Mouse (Mus musculus) ES-E14 (cell line): Measurements from ENCODE around the gene Tmem104. TPM values are rescaled to one million over a fixed set of nuclear protein-coding genes. Genes with fewer than 3 reads are reported as not detected.

Experiments used
- DNase-seq: peaks from one replicate; pipeline ENCODE4 v3.0.0-alpha.2; 2013; ENCODE audit warnings: low read depth, low spot score
- H3K27ac ChIP-seq: 2 replicates; pipeline ENCODE4 v1.5.1; 2012; ENCODE audit warnings: low read depth, mild to moderate bottlenecking, low read length, moderate library complexity, mixed read lengths; ENCODE audit not compliant: poor library complexity, insufficient read depth, severe bottlenecking
- H3K36me3 ChIP-seq: 2 replicates; pipeline ENCODE4 v1.6.1; 2012; ENCODE audit warnings: mild to moderate bottlenecking, low read length, moderate library complexity, mixed read lengths; ENCODE audit not compliant: control insufficient read depth, poor library complexity, insufficient read depth, severe bottlenecking
- H3K4me1 ChIP-seq, 2 experiments: fragments of 150-350 bp in 1 of 2; sonication (generic) in 1 of 2; 2 replicates each; pipeline ENCODE4 v1.6.1; 2012; ENCODE audit warnings: low read length in 2 of 2, mild to moderate bottlenecking in 1 of 2, mixed read lengths in 1 of 2; ENCODE audit not compliant: control insufficient read depth in 2 of 2, insufficient read depth in 2 of 2, poor library complexity in 1 of 2
- H3K4me3 ChIP-seq, 2 experiments: fragments of 150-350 bp in 1 of 2; sonication (generic) in 1 of 2; 2 replicates each; pipeline ENCODE4 v1.5.1; 2012; ENCODE audit warnings: low read length in 2 of 2, low read depth in 1 of 2, mild to moderate bottlenecking in 1 of 2, mixed read lengths in 1 of 2; ENCODE audit not compliant: insufficient read depth in 1 of 2, poor library complexity in 1 of 2, severe bottlenecking in 1 of 2
- H3K9ac ChIP-seq: 2 replicates; pipeline ENCODE4 v1.6.1; 2012; ENCODE audit warnings: low read depth, mild to moderate bottlenecking, low read length, mixed read lengths; ENCODE audit not compliant: poor library complexity, insufficient read depth, severe bottlenecking
- H3K9me3 ChIP-seq: fragments of 150-350 bp; sonication (generic); 2 replicates; pipeline ENCODE4 v1.6.1; 2012; ENCODE audit warnings: low read depth, mild to moderate bottlenecking, low read length; ENCODE audit not compliant: control insufficient read depth, insufficient read depth
- CHD2 ChIP-seq: IDR thresholded peaks from 2 replicates; pipeline ENCODE4 v1.6.1; 2014; ENCODE audit warnings: mild to moderate bottlenecking, low read depth, low read length, inconsistent platforms
- HCFC1 ChIP-seq: IDR thresholded peaks from 2 replicates; pipeline ENCODE4 v1.6.1; 2012; ENCODE audit warnings: low read length, inconsistent platforms, borderline replicate concordance; ENCODE audit not compliant: insufficient read depth
- MAFK ChIP-seq: IDR thresholded peaks from 2 replicates; pipeline ENCODE4 v1.6.1; 2014; ENCODE audit warnings: mild to moderate bottlenecking, low read depth, low read length, inconsistent platforms; ENCODE audit not compliant: insufficient read depth
- ZC3H11A ChIP-seq: IDR thresholded peaks from 2 replicates; pipeline ENCODE4 v1.6.1; 2012; ENCODE audit warnings: low read depth, mild to moderate bottlenecking, inconsistent platforms, low read length, borderline replicate concordance
- ZNF384 ChIP-seq: IDR thresholded peaks from 2 replicates; pipeline ENCODE4 v1.6.1; 2012; ENCODE audit warnings: low read depth, low read length, inconsistent platforms
- in situ Hi-C, 2 experiments: fragments of 600-800 bp; cut with MboI; formaldehyde crosslinking; loops; one replicate each; pipeline ENCODE4 v1.15.1; 2025; ENCODE audit warnings: low sequenced_read_pairs in 2 of 2, inconsistent platforms in 1 of 2; ENCODE audit not compliant: unreplicated experiment in 2 of 2
- total RNA-seq: library from RNA; depleted of rRNA; stranded (reverse); fragments of 300-350 nt; gene quantifications from 2 replicates; pipeline ENCODE4 v1.2.3, GENCODE M21; 2012

Gene Tmem104
- total RNA-seq, 1 experiment = 14.7 TPM

- Histone ChIP-seq H3K27ac (no peak overlapping the region), H3K36me3 (peaks cover 2% of the 10 kb centered on the region; the same call in 1 of the 2 replicates), H3K4me1 (0 out of 4 replicates have a peak, but pooled peaks cover 0 to 2% of the 10 kb centered on the region in 2 experiments), H3K4me3 (no peak overlapping the region), H3K9me3 (no peaks in the 10 kb centered on the region), H3K9ac (no peak overlapping the region)
- in situ Hi-C loops = no loop called here
- DNase-seq = no peak
- no peak for TF ChIP-seq HCFC1
- no peak for TF ChIP-seq MAFK
- TF ChIP-seq ZC3H11A = no peak
- TF ChIP-seq ZNF384 = no peak
- TF ChIP-seq CHD2 = no peak
Measured at GRCm38 (mm10) chr11:115195933-115196332, 8.6 kb downstream of the Tmem104 start.

- no peak overlapping the region for H3K9ac ChIP-seq
- no peak overlapping the region for H3K4me3 ChIP-seq
- in situ Hi-C loops = no loop called here
- H3K27ac ChIP-seq = no peak overlapping the region
- peaks cover 4% of the 10 kb centered on the region; the same call in 1 of the 2 replicates for H3K36me3 ChIP-seq
- no peak for DNase-seq
- TF ChIP-seq MAFK (no peak), ZNF384 (no peak), ZC3H11A (no peak), HCFC1 (no peak), CHD2 (no peak)
- no peaks in the 10 kb centered on the region for H3K9me3 ChIP-seq
- H3K4me1 ChIP-seq = no peaks in the 10 kb centered on the region
Measured at GRCm38 (mm10) chr11:115197558-115197957, 10.3 kb downstream of the Tmem104 start.

GRCm38 (mm10) chr11:115198932-115199384 lies 11.7 kb downstream of the Tmem104 start:
- Histone ChIP-seq H3K27ac (no peak overlapping the region), H3K4me3 (no peak overlapping the region), H3K9ac (no peak overlapping the region), H3K9me3 (no peaks in the 10 kb centered on the region), H3K36me3 (peaks cover 4% of the 10 kb centered on the region; the same call in 1 of the 2 replicates), H3K4me1 (no peaks in the 10 kb centered on the region)
- TF ChIP-seq ZC3H11A (no peak), HCFC1 (no peak), CHD2 (no peak), ZNF384 (no peak), MAFK (no peak)
- in situ Hi-C loops = no loop called here
- no peak for DNase-seq

- no peak for DNase-seq
- H3K36me3 ChIP-seq = peaks cover 4% of the 10 kb centered on the region; the same call in 1 of the 2 replicates
- no peak overlapping the region for H3K27ac ChIP-seq
- H3K9me3 ChIP-seq = no peaks in the 10 kb centered on the region
- no peak overlapping the region for H3K9ac ChIP-seq
- in situ Hi-C loops = loop anchor here in 1 of 2 experiments (5.0 kb wide), 1 partner anchor 72 kb away; no protein-coding TSS in a partner anchor
- peaks cover 0 to 3% of the 10 kb centered on the region in 2 experiments; a peak in 1 of 4 replicates for H3K4me1 ChIP-seq
- H3K4me3 ChIP-seq = no peak overlapping the region
- TF ChIP-seq ZC3H11A = no peak
- no peak for TF ChIP-seq HCFC1
- no peak for TF ChIP-seq MAFK
- no peak for TF ChIP-seq ZNF384
- TF ChIP-seq CHD2 = no peak
Measured at GRCm38 (mm10) chr11:115200520-115200919, 13.2 kb downstream of the Tmem104 start.

GRCm38 (mm10) chr11:115202316-115202715 lies 15.0 kb downstream of the Tmem104 start:
- Histone ChIP-seq H3K4me3 (no peak overlapping the region), H3K9me3 (no peaks in the 10 kb centered on the region), H3K4me1 (peaks cover 0 to 7% of the 10 kb centered on the region in 2 experiments; a peak in 1 of 4 replicates), H3K9ac (no peak overlapping the region), H3K27ac (no peak overlapping the region), H3K36me3 (peaks cover 8% of the 10 kb centered on the region; the same call in 1 of the 2 replicates)
- TF ChIP-seq CHD2 = no peak
- TF ChIP-seq MAFK = no peak
- TF ChIP-seq HCFC1 = no peak
- no peak for TF ChIP-seq ZNF384
- TF ChIP-seq ZC3H11A = peak; percentile 81
- in situ Hi-C loops = loop anchor here in 1 of 2 experiments (5.0 kb wide), 1 partner anchor 70 kb away; no protein-coding TSS in a partner anchor
- peak; percentile 59 for DNase-seq
